Mouse (Mus musculus) MEL (cell line): ENCODE measurements around the gene Mrpl49. TPM values are rescaled to one million over a fixed set of nuclear protein-coding genes. Genes with fewer than 3 reads are reported as not detected.

Experiments
- DNase-seq: peaks from one replicate; pipeline ENCODE4 v3.0.0; 2011; ENCODE audit warnings: low read depth, low spot score
- H3K27ac ChIP-seq: 2 replicates; pipeline ENCODE4 v1.5.1; 2012; ENCODE audit warnings: low read depth, mild to moderate bottlenecking, control low read depth, low read length, moderate library complexity; ENCODE audit not compliant: control insufficient read depth
- H3K27me3 ChIP-seq, 2 experiments: fragments of 150-350 bp in 1 of 2; sonication (generic) in 1 of 2; 2 replicates each; pipeline ENCODE4 v1.6.1; 2012; ENCODE audit warnings: low read length in 2 of 2, mild to moderate bottlenecking in 2 of 2, improper control_type of control experiment in 1 of 2, moderate library complexity in 1 of 2; ENCODE audit not compliant: insufficient read depth in 2 of 2, control insufficient read depth in 1 of 2
- H3K36me3 ChIP-seq, 2 experiments: 2 replicates each; pipeline ENCODE4 v1.6.1; 2012 to 2014; ENCODE audit warnings: low read length in 2 of 2, improper control_type of control experiment in 1 of 2, inconsistent platforms in 1 of 2, mild to moderate bottlenecking in 1 of 2; ENCODE audit not compliant: insufficient read depth in 2 of 2, control insufficient read depth in 1 of 2
- H3K4me1 ChIP-seq, 2 experiments: fragments of 150-350 bp in 1 of 2; sonication (generic) in 1 of 2; 2 replicates each; pipeline ENCODE4 v1.6.1; 2012; ENCODE audit warnings: low read length in 2 of 2, improper control_type of control experiment in 1 of 2, mild to moderate bottlenecking in 1 of 2; ENCODE audit not compliant: insufficient read depth in 2 of 2, control insufficient read depth in 1 of 2
- H3K4me3 ChIP-seq, 2 experiments: fragments of 150-350 bp in 1 of 2; sonication (generic) in 1 of 2; 2 replicates each; pipeline ENCODE4 v1.5.1; 2012; ENCODE audit warnings: low read depth in 2 of 2, low read length in 2 of 2, mild to moderate bottlenecking in 2 of 2, moderate library complexity in 2 of 2, control low read depth in 1 of 2, improper control_type of control experiment in 1 of 2; ENCODE audit not compliant: control insufficient read depth in 1 of 2, insufficient read depth in 1 of 2
- H3K79me2 ChIP-seq: 2 replicates; pipeline ENCODE4 v1.6.1; 2012; ENCODE audit warnings: mild to moderate bottlenecking, low read length, moderate library complexity; ENCODE audit not compliant: control insufficient read depth, poor library complexity, insufficient read depth
- H3K9ac ChIP-seq: 2 replicates; pipeline ENCODE4 v1.6.1; 2012; ENCODE audit warnings: low read depth, mild to moderate bottlenecking, control low read depth, low read length, moderate library complexity; ENCODE audit not compliant: control insufficient read depth, poor library complexity, severe bottlenecking
- H3K9me3 ChIP-seq: fragments of 150-350 bp; sonication (generic); replicated peaks from 2 replicates; pipeline ENCODE4 v1.6.1; 2012; ENCODE audit warnings: mild to moderate bottlenecking, low read length, improper control_type of control experiment, moderate library complexity; ENCODE audit not compliant: insufficient read depth
- CHD2 ChIP-seq: IDR thresholded peaks from 2 replicates; pipeline ENCODE4 v1.6.1; 2011; ENCODE audit warnings: low read length, improper control_type of control experiment
- EP300 ChIP-seq, 2 experiments: IDR thresholded peaks; 2 replicates each; pipeline ENCODE4 v1.6.1; 2011; ENCODE audit warnings: improper control_type of control experiment in 2 of 2, low read length in 2 of 2, low read depth in 1 of 2, mild to moderate bottlenecking in 1 of 2
- ETS1 ChIP-seq: IDR thresholded peaks from 2 replicates; pipeline ENCODE4 v1.6.1; 2012; ENCODE audit warnings: low read depth, mild to moderate bottlenecking, inconsistent platforms, low read length, improper control_type of control experiment, moderate library complexity
- GATA1 ChIP-seq: IDR thresholded peaks from 2 replicates; pipeline ENCODE4 v1.6.1; 2011; ENCODE audit warnings: low read depth, low read length, improper control_type of control experiment
- HCFC1 ChIP-seq: IDR thresholded peaks from 2 replicates; pipeline ENCODE4 v1.6.1; 2012; ENCODE audit warnings: low read depth, mild to moderate bottlenecking, inconsistent platforms, low read length, improper control_type of control experiment, moderate library complexity
- KAT2A ChIP-seq: conservative IDR thresholded peaks from 2 replicates; pipeline ENCODE4 v1.6.1; 2012; ENCODE audit warnings: low read depth, low read length, improper control_type of control experiment, inconsistent platforms
- MAX ChIP-seq: IDR thresholded peaks from 2 replicates; pipeline ENCODE4 v1.6.1; 2011; ENCODE audit warnings: low read length, improper control_type of control experiment
- MEF2A ChIP-seq: IDR thresholded peaks from 2 replicates; pipeline ENCODE4 v1.6.1; 2014; ENCODE audit warnings: low read depth, mild to moderate bottlenecking, inconsistent platforms, low read length, improper control_type of control experiment; ENCODE audit not compliant: poor library complexity, insufficient replicate concordance, severe bottlenecking; ENCODE audit errors: extremely low read depth
- MXI1 ChIP-seq: IDR thresholded peaks from 2 replicates; pipeline ENCODE4 v1.6.1; 2011; ENCODE audit warnings: mild to moderate bottlenecking, low read depth, low read length, improper control_type of control experiment
- MYB ChIP-seq: IDR thresholded peaks from 2 replicates; pipeline ENCODE4 v1.6.1; 2011; ENCODE audit warnings: mild to moderate bottlenecking, low read depth, low read length, improper control_type of control experiment
- MYC ChIP-seq: IDR thresholded peaks from 2 replicates; pipeline ENCODE4 v1.6.1; 2011; ENCODE audit warnings: low read depth, mild to moderate bottlenecking, low read length, improper control_type of control experiment, moderate library complexity
- NRF1 ChIP-seq: IDR thresholded peaks from 2 replicates; pipeline ENCODE4 v1.6.1; 2014; ENCODE audit warnings: low read depth, mild to moderate bottlenecking, inconsistent platforms, low read length, improper control_type of control experiment, moderate library complexity; ENCODE audit not compliant: poor library complexity, insufficient read depth, severe bottlenecking
- POLR2A ChIP-seq, 2 experiments: IDR thresholded peaks; 2 replicates each; pipeline ENCODE4 v1.6.1; 2011 to 2012; ENCODE audit warnings: low read length in 2 of 2, mild to moderate bottlenecking in 2 of 2, control low read depth in 1 of 2, improper control_type of control experiment in 1 of 2, low read depth in 1 of 2, moderate library complexity in 1 of 2; ENCODE audit not compliant: control insufficient read depth in 1 of 2, insufficient read depth in 1 of 2, poor library complexity in 1 of 2
- POLR2AphosphoS5 ChIP-seq: IDR thresholded peaks from 2 replicates; pipeline ENCODE4 v1.6.1; 2012; ENCODE audit warnings: low read depth, borderline replicate concordance, mild to moderate bottlenecking, inconsistent platforms, low read length, moderate library complexity, mixed read lengths
- RCOR1 ChIP-seq: IDR thresholded peaks from 2 replicates; pipeline ENCODE4 v1.6.1; 2012; ENCODE audit warnings: low read depth, mild to moderate bottlenecking, inconsistent platforms, low read length, improper control_type of control experiment
- SIN3A ChIP-seq: IDR thresholded peaks from 2 replicates; pipeline ENCODE4 v1.6.1; 2012; ENCODE audit warnings: low read length, improper control_type of control experiment, inconsistent platforms
- TAL1 ChIP-seq: IDR thresholded peaks from 2 replicates; pipeline ENCODE4 v1.6.1; 2012; ENCODE audit warnings: mild to moderate bottlenecking, inconsistent platforms, low read length, moderate library complexity, mixed read lengths
- TBP ChIP-seq: IDR thresholded peaks from 2 replicates; pipeline ENCODE4 v1.8.0; 2011; ENCODE audit warnings: low read depth, low read length, improper control_type of control experiment
- TCF12 ChIP-seq: IDR thresholded peaks from 2 replicates; pipeline ENCODE4 v1.6.1; 2014; ENCODE audit warnings: low read depth, mild to moderate bottlenecking, inconsistent platforms, low read length, improper control_type of control experiment, moderate library complexity
- USF1 ChIP-seq: IDR thresholded peaks from 2 replicates; pipeline ENCODE4 v1.6.1; 2014; ENCODE audit warnings: low read depth, mild to moderate bottlenecking, inconsistent platforms, low read length, improper control_type of control experiment, moderate library complexity
- ZKSCAN1 ChIP-seq: IDR thresholded peaks from 2 replicates; pipeline ENCODE4 v1.6.1; 2012; ENCODE audit warnings: low read depth, mild to moderate bottlenecking, inconsistent platforms, low read length, improper control_type of control experiment, moderate library complexity
- ZNF384 ChIP-seq: IDR thresholded peaks from 2 replicates; pipeline ENCODE4 v1.6.1; 2012; ENCODE audit warnings: low read depth, mild to moderate bottlenecking, inconsistent platforms, low read length, improper control_type of control experiment
- polyA plus RNA-seq, 2 experiments: library from polyadenylated mRNA; stranded (reverse) in 1 of 2; unstranded in 1 of 2; fragments of >175 nt in 1 of 2; fragments of >200 nt in 1 of 2; gene quantifications; 2 replicates each; pipeline versions ENCODE4 v1.2.1 to v1.2.4; 2012; ENCODE audit warnings: low replicate concordance in 2 of 2, low read depth in 1 of 2; ENCODE audit not compliant: insufficient read length in 2 of 2, insufficient read depth in 1 of 2, missing spikeins in 1 of 2
- total RNA-seq: library from RNA; depleted of rRNA; stranded (reverse); fragments of 300-350 nt; gene quantifications from 2 replicates; pipeline ENCODE4 v1.2.3, GENCODE M21; 2012

Mrpl49 gene
- total and polyA plus RNA-seq, 3 experiments, result 81.6 to 98.7 TPM; not detected in 1

DNA sequence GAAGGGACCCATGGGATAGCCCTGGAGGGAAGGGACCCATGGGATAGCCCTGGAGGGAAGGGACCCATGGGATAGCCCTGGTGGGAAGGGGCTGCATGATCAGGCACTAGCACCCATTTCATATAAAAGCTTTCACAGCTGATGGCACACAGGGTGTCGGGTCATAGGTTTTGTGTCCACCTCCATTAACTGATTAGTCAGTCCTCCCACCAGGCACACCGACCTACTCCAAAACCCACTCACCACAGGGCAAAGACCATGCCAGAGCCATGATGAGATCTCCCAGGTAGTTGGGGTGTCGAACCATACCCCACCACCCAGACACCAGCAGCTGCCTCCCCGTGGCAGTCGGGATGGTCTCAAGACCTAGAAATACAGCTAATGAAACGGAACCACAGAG is 5.5 kb upstream of the Mrpl49 start:
- Histone ChIP-seq H3K79me2 (peaks cover 27% of the 10 kb centered on the region), H3K27ac (no peak overlapping the region), H3K9me3 (no peaks in the 10 kb centered on the region), H3K36me3 (peaks cover 3 to 12% of the 10 kb centered on the region in 2 experiments; a peak in 3 of 4 replicates), H3K4me1 (peaks cover 0 to 17% of the 10 kb centered on the region in 2 experiments; a peak in 3 of 4 replicates), H3K9ac (no peak overlapping the region), H3K27me3 (no peaks in the 10 kb centered on the region), H3K4me3 (no peak overlapping the region)
- TF ChIP-seq HCFC1 (no peak), EP300 (IDR thresholded peaks at IDR 0.05; ENCODE audit: low read depth in 1 of 2, low read length in 2 of 2) (no peak), KAT2A (no peak), ETS1 (no peak), MXI1 (no peak), TBP (no peak), GATA1 (no peak), USF1 (no peak), ZKSCAN1 (no peak), POLR2AphosphoS5 (no peak), ZNF384 (no peak), TCF12 (no peak), RCOR1 (no peak), NRF1 (no peak), MEF2A (no peak), CHD2 (no peak), TAL1 (no peak), SIN3A (no peak), POLR2A (IDR thresholded peaks at IDR 0.05; ENCODE audit: control insufficient read depth in 1 of 2, insufficient read depth in 1 of 2, low read depth in 1 of 2, low read length in 2 of 2, poor library complexity in 1 of 2) (no peak; a peak in 1 of 4 replicates)
- DNase-seq, result no peak

DNA sequence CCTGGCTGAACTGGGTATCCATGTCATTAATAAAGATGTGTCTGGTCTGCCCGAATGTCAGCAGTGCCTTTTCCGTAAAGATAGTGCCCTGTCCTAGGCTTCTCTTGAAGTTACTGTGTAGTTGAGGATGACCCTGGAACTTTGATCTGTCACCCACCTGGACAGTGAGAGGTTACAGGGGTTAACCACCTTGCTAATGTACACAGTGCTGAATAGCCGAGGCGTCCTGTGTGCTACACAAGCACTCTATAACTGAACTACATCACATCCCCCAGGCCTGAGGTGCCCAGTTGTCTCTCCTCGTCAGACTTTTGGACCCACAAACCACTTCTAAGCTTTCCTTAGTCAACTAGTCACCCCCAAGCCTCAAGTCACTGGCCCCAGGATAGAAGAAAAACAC is 4.8 kb upstream of the Mrpl49 start:
- Histone ChIP-seq H3K27ac (no peak overlapping the region), H3K79me2 (peaks cover 32% of the 10 kb centered on the region), H3K4me3 (peak overlapping the region; percentile 73 to 83), H3K9me3 (no peaks in the 10 kb centered on the region), H3K4me1 (peaks cover 0 to 15% of the 10 kb centered on the region in 2 experiments; a peak in 2 of 4 replicates), H3K36me3 (peaks cover 3 to 12% of the 10 kb centered on the region in 2 experiments; a peak in 3 of 4 replicates), H3K27me3 (no peaks in the 10 kb centered on the region), H3K9ac (peak overlapping the region; percentile 93)
- TF ChIP-seq RCOR1, result no peak
- no peak for TF ChIP-seq MAX
- no peak for TF ChIP-seq TCF12
- TF ChIP-seq MYB, result no peak
- TF ChIP-seq TBP, result no peak
- TF ChIP-seq MYC, result no peak
- peak; percentile 20 for DNase-seq
